Mouse (Mus musculus) c-Kit-negative CD71-positive TER-119-positive erythroid progenitor cells, embryonic 14.5 days (primary cell): ENCODE data around the gene Fyn.

Source experiments
- DNase-seq: peaks from one replicate; pipeline ENCODE4 v3.0.0-alpha.2; 2013; ENCODE audit warnings: low read depth, low spot score

Gene Fyn

GRCm38 (mm10) chr10:39368572-39369135, at the start of gene Fyn:
Gene Fyn (plus strand): TSS chr10:39368855.
- no peak for DNase-seq

GRCm38 (mm10) chr10:39320798-39321622, 47.6 kb upstream of the Fyn start:
- DNase-seq = no peak

- DNase-seq = no peak
Measured at GRCm38 (mm10) chr10:39321623-39321985, 47.1 kb upstream of the Fyn start.

GRCm38 (mm10) chr10:39322143-39322542, 46.5 kb upstream of the Fyn start:
- DNase-seq = no peak

- no peak for DNase-seq
Measured at GRCm38 (mm10) chr10:39324291-39324690, 44.4 kb upstream of the Fyn start.

- no peak for DNase-seq
Measured at GRCm38 (mm10) chr10:39328661-39329060, 40.0 kb upstream of the Fyn start.

- DNase-seq = no peak
Measured at GRCm38 (mm10) chr10:39334320-39334719, 34.3 kb upstream of the Fyn start.

- DNase-seq = no peak
Measured at GRCm38 (mm10) chr10:39335880-39336279, 32.8 kb upstream of the Fyn start.

- DNase-seq = no peak
Measured at GRCm38 (mm10) chr10:39339189-39339968, 29.3 kb upstream of the Fyn start.

- no peak for DNase-seq
Measured at GRCm38 (mm10) chr10:39339969-39340236, 28.8 kb upstream of the Fyn start.

GRCm38 (mm10) chr10:39343551-39343950, 25.1 kb upstream of the Fyn start:
- DNase-seq = no peak

GRCm38 (mm10) chr10:39345921-39346320, 22.7 kb upstream of the Fyn start:
- DNase-seq = no peak

- DNase-seq = no peak
Measured at GRCm38 (mm10) chr10:39349781-39350364, 18.8 kb upstream of the Fyn start.

- DNase-seq = no peak
Measured at GRCm38 (mm10) chr10:39364196-39364595, 4.5 kb upstream of the Fyn start.

GRCm38 (mm10) chr10:39369502-39369931, 862 bp downstream of the Fyn start:
- peak; percentile 80 for DNase-seq

- DNase-seq = peak; percentile 37
Measured at GRCm38 (mm10) chr10:39369977-39370785, 1.5 kb downstream of the Fyn start.

GRCm38 (mm10) chr10:39370786-39371221, 2.1 kb downstream of the Fyn start:
- DNase-seq = peak; percentile 36

- no peak for DNase-seq
Measured at GRCm38 (mm10) chr10:39371467-39371866, 2.8 kb downstream of the Fyn start.

GRCm38 (mm10) chr10:39371991-39372390, 3.3 kb downstream of the Fyn start:
- no peak for DNase-seq

GRCm38 (mm10) chr10:39376676-39377075, 8.0 kb downstream of the Fyn start:
- no peak for DNase-seq

GRCm38 (mm10) chr10:39377219-39377618, 8.6 kb downstream of the Fyn start:
- DNase-seq = no peak
